Mouse (Mus musculus) kidney, adult 10 weeks (tissue): Measurements from ENCODE around the gene Gm13693. TPM values are rescaled to one million over a fixed set of nuclear protein-coding genes. Genes with fewer than 3 reads are reported as not detected.

Experiments
- polyA plus RNA-seq: library from polyadenylated mRNA; stranded (reverse); fragments of 350-450 nt; fragmentation: Illumina TruSeq; extraction: RNeasy Lipid Tissue Mini Kit (QIAGEN cat#74804); gene quantifications from one replicate; pipeline ENCODE4 v1.2.3, GENCODE M21; 2014; ENCODE audit warnings: low read depth, low replicate concordance

The Gm13693 gene
- not detected for polyA plus RNA-seq

DNA sequence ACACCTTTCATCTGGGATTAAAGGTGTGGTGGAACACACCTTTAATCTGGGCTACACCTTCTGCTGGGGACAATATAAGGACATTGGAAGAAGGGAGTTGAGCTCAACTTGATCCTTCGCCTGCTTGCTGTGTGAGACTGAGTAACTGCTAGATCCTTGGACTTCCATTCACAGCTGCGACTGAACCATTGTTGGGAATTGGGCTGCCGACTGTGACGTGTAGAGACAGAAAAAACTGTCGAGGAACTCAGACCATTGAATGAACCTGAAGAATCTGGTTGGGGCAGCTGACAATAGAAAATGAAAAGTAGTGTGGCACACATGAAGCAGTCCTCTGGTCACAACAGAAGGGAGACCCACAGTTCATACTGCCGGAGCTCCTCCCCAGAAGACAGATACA is at the start of gene Gm13693:
Gene Gm13693 (plus strand): TSS at position 301 of the 400 bp plus-strand sequence.

DNA sequence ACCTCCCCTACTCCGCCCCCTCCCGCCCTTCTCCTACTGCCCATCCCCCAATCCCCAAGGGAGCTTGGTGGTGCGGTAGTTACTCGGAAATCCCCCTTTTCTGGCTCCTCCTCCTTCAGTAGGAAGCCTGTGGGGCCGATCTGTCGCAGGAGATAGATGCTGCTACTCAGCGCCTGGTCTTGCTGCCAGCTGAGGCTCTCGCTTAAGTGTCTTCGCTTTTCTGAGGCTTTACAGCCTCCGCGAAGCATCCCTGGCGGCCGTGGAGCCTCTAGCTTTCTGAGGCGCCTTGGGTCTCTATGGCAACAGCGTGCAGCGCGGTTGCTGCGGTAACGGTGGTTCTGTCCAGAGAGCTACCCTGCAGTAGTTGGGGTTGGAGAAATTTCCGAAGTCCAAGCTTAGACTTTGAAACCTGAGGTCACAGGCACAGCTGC is 20.4 kb upstream of the Gm13693 start, which contains the start of gene Zswim2:
Gene Zswim2 (minus strand): TSS at position 298 of the 431 bp plus-strand sequence.

DNA sequence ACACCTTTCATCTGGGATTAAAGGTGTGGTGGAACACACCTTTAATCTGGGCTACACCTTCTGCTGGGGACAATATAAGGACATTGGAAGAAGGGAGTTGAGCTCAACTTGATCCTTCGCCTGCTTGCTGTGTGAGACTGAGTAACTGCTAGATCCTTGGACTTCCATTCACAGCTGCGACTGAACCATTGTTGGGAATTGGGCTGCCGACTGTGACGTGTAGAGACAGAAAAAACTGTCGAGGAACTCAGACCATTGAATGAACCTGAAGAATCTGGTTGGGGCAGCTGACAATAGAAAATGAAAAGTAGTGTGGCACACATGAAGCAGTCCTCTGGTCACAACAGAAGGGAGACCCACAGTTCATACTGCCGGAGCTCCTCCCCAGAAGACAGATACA is 5.9 kb upstream of the Gm13693 start, which contains the start of gene Gm13698:
Gene Gm13698 (plus strand): TSS at position 301 of the 400 bp plus-strand sequence.

DNA sequence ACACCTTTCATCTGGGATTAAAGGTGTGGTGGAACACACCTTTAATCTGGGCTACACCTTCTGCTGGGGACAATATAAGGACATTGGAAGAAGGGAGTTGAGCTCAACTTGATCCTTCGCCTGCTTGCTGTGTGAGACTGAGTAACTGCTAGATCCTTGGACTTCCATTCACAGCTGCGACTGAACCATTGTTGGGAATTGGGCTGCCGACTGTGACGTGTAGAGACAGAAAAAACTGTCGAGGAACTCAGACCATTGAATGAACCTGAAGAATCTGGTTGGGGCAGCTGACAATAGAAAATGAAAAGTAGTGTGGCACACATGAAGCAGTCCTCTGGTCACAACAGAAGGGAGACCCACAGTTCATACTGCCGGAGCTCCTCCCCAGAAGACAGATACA is 5.7 kb downstream of the Gm13693 start, which contains the start of gene Gm13695:
Gene Gm13695 (plus strand): TSS at position 301 of the 400 bp plus-strand sequence.

DNA sequence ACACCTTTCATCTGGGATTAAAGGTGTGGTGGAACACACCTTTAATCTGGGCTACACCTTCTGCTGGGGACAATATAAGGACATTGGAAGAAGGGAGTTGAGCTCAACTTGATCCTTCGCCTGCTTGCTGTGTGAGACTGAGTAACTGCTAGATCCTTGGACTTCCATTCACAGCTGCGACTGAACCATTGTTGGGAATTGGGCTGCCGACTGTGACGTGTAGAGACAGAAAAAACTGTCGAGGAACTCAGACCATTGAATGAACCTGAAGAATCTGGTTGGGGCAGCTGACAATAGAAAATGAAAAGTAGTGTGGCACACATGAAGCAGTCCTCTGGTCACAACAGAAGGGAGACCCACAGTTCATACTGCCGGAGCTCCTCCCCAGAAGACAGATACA is 11.5 kb downstream of the Gm13693 start, which contains the start of gene Gm13696:
Gene Gm13696 (plus strand): TSS at position 301 of the 400 bp plus-strand sequence.

DNA sequence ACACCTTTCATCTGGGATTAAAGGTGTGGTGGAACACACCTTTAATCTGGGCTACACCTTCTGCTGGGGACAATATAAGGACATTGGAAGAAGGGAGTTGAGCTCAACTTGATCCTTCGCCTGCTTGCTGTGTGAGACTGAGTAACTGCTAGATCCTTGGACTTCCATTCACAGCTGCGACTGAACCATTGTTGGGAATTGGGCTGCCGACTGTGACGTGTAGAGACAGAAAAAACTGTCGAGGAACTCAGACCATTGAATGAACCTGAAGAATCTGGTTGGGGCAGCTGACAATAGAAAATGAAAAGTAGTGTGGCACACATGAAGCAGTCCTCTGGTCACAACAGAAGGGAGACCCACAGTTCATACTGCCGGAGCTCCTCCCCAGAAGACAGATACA is 17.3 kb downstream of the Gm13693 start, which contains the start of gene Gm13694:
Gene Gm13694 (plus strand): TSS at position 301 of the 400 bp plus-strand sequence.

DNA sequence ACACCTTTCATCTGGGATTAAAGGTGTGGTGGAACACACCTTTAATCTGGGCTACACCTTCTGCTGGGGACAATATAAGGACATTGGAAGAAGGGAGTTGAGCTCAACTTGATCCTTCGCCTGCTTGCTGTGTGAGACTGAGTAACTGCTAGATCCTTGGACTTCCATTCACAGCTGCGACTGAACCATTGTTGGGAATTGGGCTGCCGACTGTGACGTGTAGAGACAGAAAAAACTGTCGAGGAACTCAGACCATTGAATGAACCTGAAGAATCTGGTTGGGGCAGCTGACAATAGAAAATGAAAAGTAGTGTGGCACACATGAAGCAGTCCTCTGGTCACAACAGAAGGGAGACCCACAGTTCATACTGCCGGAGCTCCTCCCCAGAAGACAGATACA is 23.1 kb downstream of the Gm13693 start, which contains the start of gene Gm13697:
Gene Gm13697 (plus strand): TSS at position 301 of the 400 bp plus-strand sequence.

DNA sequence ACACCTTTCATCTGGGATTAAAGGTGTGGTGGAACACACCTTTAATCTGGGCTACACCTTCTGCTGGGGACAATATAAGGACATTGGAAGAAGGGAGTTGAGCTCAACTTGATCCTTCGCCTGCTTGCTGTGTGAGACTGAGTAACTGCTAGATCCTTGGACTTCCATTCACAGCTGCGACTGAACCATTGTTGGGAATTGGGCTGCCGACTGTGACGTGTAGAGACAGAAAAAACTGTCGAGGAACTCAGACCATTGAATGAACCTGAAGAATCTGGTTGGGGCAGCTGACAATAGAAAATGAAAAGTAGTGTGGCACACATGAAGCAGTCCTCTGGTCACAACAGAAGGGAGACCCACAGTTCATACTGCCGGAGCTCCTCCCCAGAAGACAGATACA is 28.9 kb downstream of the Gm13693 start, which contains the start of gene Gm13691:
Gene Gm13691 (plus strand): TSS at position 301 of the 400 bp plus-strand sequence.

Other genes starting within 250 kb of the Gm13693 start
- 170 TPM for gene Itgav, start 237.1 kb upstream of the Gm13693 start, polyA plus RNA-seq
- gene Fam171b, start 148.9 kb upstream of the Gm13693 start, polyA plus RNA-seq, result 0.57 TPM
- gene Zswim2, start 20.3 kb upstream of the Gm13693 start, polyA plus RNA-seq, result not detected
- not detected for gene Gm13698, start 5.8 kb upstream of the Gm13693 start, polyA plus RNA-seq
- not detected for gene Gm13695, start 5.8 kb downstream of the Gm13693 start, polyA plus RNA-seq
- gene Gm13696, start 11.6 kb downstream of the Gm13693 start, polyA plus RNA-seq, result not detected
- not detected for gene Gm13694, start 17.4 kb downstream of the Gm13693 start, polyA plus RNA-seq
- not detected for gene Gm13697, start 23.2 kb downstream of the Gm13693 start, polyA plus RNA-seq
- not detected for gene Gm13691, start 29.1 kb downstream of the Gm13693 start, polyA plus RNA-seq